Mouse (Mus musculus) CH12.LX (cell line): Measurements from ENCODE around the gene Akap2. TPM values are rescaled to one million over a fixed set of nuclear protein-coding genes. Genes with fewer than 3 reads are reported as not detected.

Source experiments
- DNase-seq: peaks from one replicate; pipeline ENCODE4 v3.0.0-alpha.2; 2013; ENCODE audit errors: extremely low read depth
- H3K27ac ChIP-seq: 2 replicates; pipeline ENCODE4 v1.5.1; 2012; ENCODE audit warnings: low read depth, mild to moderate bottlenecking, control low read depth, moderate library complexity; ENCODE audit not compliant: insufficient read depth
- H3K27me3 ChIP-seq: replicated peaks from 2 replicates; pipeline ENCODE3; 2012; ENCODE audit warnings: inconsistent platforms
- H3K36me3 ChIP-seq, 2 experiments: replicated peaks in 1 of 2; 2 replicates each; pipeline versions ENCODE3 to v1.6.1; 2012; ENCODE audit warnings: inconsistent platforms in 1 of 2, low read length in 1 of 2, mild to moderate bottlenecking in 1 of 2, mixed read lengths in 1 of 2, moderate library complexity in 1 of 2; ENCODE audit not compliant: control insufficient read depth in 1 of 2, insufficient read depth in 1 of 2
- H3K4me1 ChIP-seq, 2 experiments: 2 replicates each; pipeline ENCODE4 v1.6.1; 2012; ENCODE audit warnings: inconsistent platforms in 1 of 2, moderate library complexity in 1 of 2; ENCODE audit not compliant: insufficient read depth in 2 of 2, control insufficient read depth in 1 of 2
- H3K4me2 ChIP-seq: 2 replicates; pipeline ENCODE4 v1.6.1; 2012; ENCODE audit warnings: low read depth, mild to moderate bottlenecking, control low read depth; ENCODE audit not compliant: poor library complexity, insufficient read depth, severe bottlenecking
- H3K4me3 ChIP-seq, 3 experiments: fragments of 150-350 bp in 1 of 3; sonication (generic) in 1 of 3; replicated peaks in 1 of 3; 2 replicates each; pipeline versions ENCODE3 to v1.5.1; 2011 to 2012; ENCODE audit warnings: low read depth in 2 of 3, low read length in 2 of 3, mild to moderate bottlenecking in 2 of 3, moderate library complexity in 2 of 3, control low read depth in 1 of 3, improper control_type of control experiment in 1 of 3, inconsistent platforms in 1 of 3, mixed read lengths in 1 of 3; ENCODE audit not compliant: poor library complexity in 1 of 3
- H3K79me2 ChIP-seq: replicated peaks from 2 replicates; pipeline ENCODE4 v1.6.1; 2012; ENCODE audit warnings: mild to moderate bottlenecking, moderate library complexity; ENCODE audit not compliant: control insufficient read depth, poor library complexity, insufficient read depth, severe bottlenecking; ENCODE audit errors: extremely low read depth
- H3K9ac ChIP-seq: 2 replicates; pipeline ENCODE4 v1.6.1; 2012; ENCODE audit warnings: low read depth, mild to moderate bottlenecking, control low read depth, moderate library complexity; ENCODE audit not compliant: insufficient read depth
- H3K9me3 ChIP-seq: replicated peaks from 2 replicates; pipeline ENCODE3; 2012; ENCODE audit warnings: low read length, inconsistent platforms, mixed read lengths
- BHLHE40 ChIP-seq: IDR thresholded peaks from 2 replicates; pipeline ENCODE4 v1.6.1; 2011; ENCODE audit warnings: mild to moderate bottlenecking, low read depth, low read length, improper control_type of control experiment
- CHD1 ChIP-seq: IDR thresholded peaks from 2 replicates; pipeline ENCODE4 v1.6.1; 2012; ENCODE audit warnings: low read depth, low read length, improper control_type of control experiment, inconsistent platforms
- CTCF ChIP-seq, 2 experiments: IDR thresholded peaks in 1 of 2; conservative IDR thresholded peaks in 1 of 2; 2 replicates each; pipeline ENCODE4 v1.5.1; 2011 to 2012; ENCODE audit warnings: low read depth in 2 of 2, low read length in 2 of 2, improper control_type of control experiment in 1 of 2, inconsistent platforms in 1 of 2, mild to moderate bottlenecking in 1 of 2, moderate library complexity in 1 of 2
- E2F4 ChIP-seq: IDR thresholded peaks from 2 replicates; pipeline ENCODE4 v1.6.1; 2011; ENCODE audit warnings: low read depth, low read length, improper control_type of control experiment; ENCODE audit not compliant: insufficient replicate concordance
- ELF1 ChIP-seq: IDR thresholded peaks from 2 replicates; pipeline ENCODE4 v1.6.1; 2014; ENCODE audit warnings: low read depth, mild to moderate bottlenecking, inconsistent platforms, low read length, improper control_type of control experiment
- EP300 ChIP-seq: IDR thresholded peaks from 2 replicates; pipeline ENCODE4 v1.6.1; 2011; ENCODE audit warnings: low read length, improper control_type of control experiment
- ETS1 ChIP-seq: conservative IDR thresholded peaks from 2 replicates; pipeline ENCODE4 v1.6.1; 2012; ENCODE audit warnings: low read depth, mild to moderate bottlenecking, inconsistent platforms, low read length, improper control_type of control experiment, moderate library complexity
- GABPA ChIP-seq: IDR thresholded peaks from 2 replicates; pipeline ENCODE4 v1.6.1; 2012; ENCODE audit warnings: low read depth, low read length, improper control_type of control experiment, inconsistent platforms; ENCODE audit not compliant: insufficient replicate concordance
- HCFC1 ChIP-seq: IDR thresholded peaks from 2 replicates; pipeline ENCODE4 v1.6.1; 2012; ENCODE audit warnings: low read depth, mild to moderate bottlenecking, inconsistent platforms, low read length, improper control_type of control experiment
- JUND ChIP-seq: conservative IDR thresholded peaks from 2 replicates; pipeline ENCODE4 v1.6.1; 2011; ENCODE audit warnings: low read depth, low read length, improper control_type of control experiment
- KAT2A ChIP-seq: IDR thresholded peaks from 2 replicates; pipeline ENCODE4 v1.6.1; 2012; ENCODE audit warnings: low read length, improper control_type of control experiment, inconsistent platforms; ENCODE audit not compliant: insufficient replicate concordance
- MAX ChIP-seq: IDR thresholded peaks from 2 replicates; pipeline ENCODE4 v1.6.1; 2011; ENCODE audit warnings: low read length, improper control_type of control experiment
- MAZ ChIP-seq: IDR thresholded peaks from 2 replicates; pipeline ENCODE4 v1.6.1; 2012; ENCODE audit warnings: low read depth, mild to moderate bottlenecking, inconsistent platforms, low read length, improper control_type of control experiment, moderate library complexity
- MEF2A ChIP-seq: IDR thresholded peaks from 2 replicates; pipeline ENCODE4 v1.6.1; 2014; ENCODE audit warnings: low read depth, mild to moderate bottlenecking, inconsistent platforms, low read length, improper control_type of control experiment, borderline replicate concordance
- MYC ChIP-seq: IDR thresholded peaks from 2 replicates; pipeline ENCODE4 v1.6.1; 2011; ENCODE audit warnings: low read depth, mild to moderate bottlenecking, improper control_type of control experiment, low read length
- PAX5 ChIP-seq: IDR thresholded peaks from 2 replicates; pipeline ENCODE4 v1.6.1; 2012; ENCODE audit warnings: low read length, inconsistent platforms, mixed read lengths
- POLR2A ChIP-seq: IDR thresholded peaks from 2 replicates; pipeline ENCODE4 v1.6.1; 2011; ENCODE audit warnings: low read depth, mild to moderate bottlenecking, improper control_type of control experiment, low read length
- POLR2AphosphoS2 ChIP-seq: IDR thresholded peaks from 2 replicates; pipeline ENCODE4 v1.6.1; 2011; ENCODE audit warnings: low read depth, low read length, improper control_type of control experiment
- SIN3A ChIP-seq: IDR thresholded peaks from 2 replicates; pipeline ENCODE4 v1.6.1; 2012; ENCODE audit warnings: low read length, improper control_type of control experiment, inconsistent platforms
- SMC3 ChIP-seq: IDR thresholded peaks from 2 replicates; pipeline ENCODE4 v1.6.1; 2011; ENCODE audit warnings: low read depth, low read length, improper control_type of control experiment
- TBP ChIP-seq: conservative IDR thresholded peaks from 2 replicates; pipeline ENCODE4 v1.6.1; 2011; ENCODE audit warnings: low read depth, low read length, improper control_type of control experiment
- TCF12 ChIP-seq: IDR thresholded peaks from 2 replicates; pipeline ENCODE4 v1.6.1; 2014; ENCODE audit warnings: low read depth, mild to moderate bottlenecking, inconsistent platforms, low read length, improper control_type of control experiment
- ZKSCAN1 ChIP-seq: IDR thresholded peaks from 2 replicates; pipeline ENCODE4 v1.6.1; 2012; ENCODE audit warnings: low read depth, inconsistent platforms, low read length, improper control_type of control experiment, borderline replicate concordance
- dilution Hi-C: fragments of 300-500 bp; cut with MboI; formaldehyde crosslinking; loops from 2 replicates; pipeline ENCODE4 v1.14.3; 2020; ENCODE audit warnings: low sequenced_read_pairs; ENCODE audit not compliant: extremely low pct_unique_long_range_greater_than_20kb, extremely low pct_ligation_motif_present
- in situ Hi-C: fragments of 300-500 bp; cut with MboI; formaldehyde crosslinking; loops from 3 replicates; pipeline ENCODE4 v1.14.3; 2019; ENCODE audit warnings: low sequenced_read_pairs, low pct_ligation_motif_present, low pct_unique_long_range_greater_than_20kb, mixed read lengths
- polyA plus RNA-seq: library from polyadenylated mRNA; unstranded; fragments of >175 nt; gene quantifications from 2 replicates; pipeline ENCODE4 v1.2.1, GENCODE M21; 2012; ENCODE audit warnings: low read depth; ENCODE audit not compliant: insufficient read length
- total RNA-seq, 2 experiments: library from RNA; depleted of rRNA; stranded (reverse); fragments of 300-350 nt in 1 of 2; fragments of >200 nt in 1 of 2; gene quantifications; 2 replicates each; pipeline ENCODE4 v1.2.3; 2012 to 2014

Gene Akap2
- total and polyA plus RNA-seq, 3 experiments = 0.25 TPM; not detected in 2

DNA sequence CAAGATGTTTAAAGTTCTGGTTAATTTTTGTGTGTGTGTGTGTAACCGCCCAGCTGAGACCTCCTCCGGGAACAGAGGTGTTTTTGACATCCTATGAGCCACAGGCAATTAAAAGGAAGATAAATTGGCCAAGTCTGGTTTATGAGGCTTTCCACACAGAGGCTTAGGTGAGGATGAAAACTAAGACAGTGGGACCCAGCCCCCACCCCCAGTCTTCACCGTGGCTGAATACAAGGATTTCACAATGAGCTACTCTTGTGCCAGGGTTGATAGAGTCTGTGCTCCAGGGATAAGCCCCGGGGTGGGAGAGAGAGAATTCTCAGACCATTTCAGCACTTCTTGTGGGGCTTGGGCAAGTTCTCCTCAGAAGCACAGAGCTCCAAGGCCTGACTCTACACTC lies 33.6 kb downstream of the Akap2 start:
- H3K27me3 ChIP-seq = no peaks in the 10 kb centered on the region
- H3K9me3 ChIP-seq = peaks cover under 1% of the 10 kb centered on the region
- H3K27ac ChIP-seq = no peak overlapping the region
- no peak overlapping the region for H3K9ac ChIP-seq
- no peak for TF ChIP-seq BHLHE40
- no peak for TF ChIP-seq ZKSCAN1
- no peaks in the 10 kb centered on the region for H3K79me2 ChIP-seq
- dilution Hi-C loops = no loop called here
- no peak overlapping the region for H3K4me3 ChIP-seq
- H3K4me1 ChIP-seq = peaks cover 2 to 15% of the 10 kb centered on the region in 2 experiments; a peak in 2 of 4 replicates
- H3K36me3 ChIP-seq = no peaks in the 10 kb centered on the region
- H3K4me2 ChIP-seq = no peak overlapping the region
- in situ Hi-C loops = no loop called here
- DNase-seq = no peak

DNA sequence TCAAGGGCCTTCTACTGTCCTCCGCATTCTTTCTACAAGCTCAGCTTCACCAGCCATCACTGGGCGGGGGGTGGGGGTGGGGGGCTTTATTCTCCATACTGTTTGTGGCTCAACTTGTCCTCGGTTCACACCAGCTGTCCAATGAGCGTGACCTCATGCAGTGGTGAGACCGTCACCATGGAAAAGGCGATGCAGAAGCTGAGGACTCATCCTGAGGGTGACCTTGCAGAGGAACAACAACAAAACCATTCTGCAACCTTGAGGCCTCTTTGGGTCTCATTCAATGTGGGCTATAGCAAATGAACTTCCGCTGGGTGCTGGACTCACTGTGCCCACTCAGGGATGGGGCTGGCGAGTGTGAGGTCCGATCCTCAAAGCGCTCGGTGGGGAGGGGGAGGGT lies 34.1 kb downstream of the Akap2 start:
- Histone ChIP-seq H3K79me2 (no peaks in the 10 kb centered on the region), H3K9ac (no peak overlapping the region), H3K36me3 (no peaks in the 10 kb centered on the region), H3K27me3 (no peaks in the 10 kb centered on the region), H3K4me1 (peaks cover 2 to 15% of the 10 kb centered on the region in 2 experiments; a peak in 2 of 4 replicates), H3K27ac (no peak overlapping the region), H3K4me3 (no peak overlapping the region), H3K9me3 (no peaks in the 10 kb centered on the region), H3K4me2 (no peak overlapping the region)
- in situ Hi-C loops = no loop called here
- DNase-seq = no peak
- dilution Hi-C loops = no loop called here
- TF ChIP-seq POLR2AphosphoS2 = no peak
- no peak for TF ChIP-seq TCF12
- TF ChIP-seq HCFC1 = no peak
- TF ChIP-seq SMC3 = no peak
- TF ChIP-seq JUND = no peak
- no peak for TF ChIP-seq ELF1
- no peak for TF ChIP-seq MAX
- no peak for TF ChIP-seq MAZ
- no peak for TF ChIP-seq CTCF (conservative IDR thresholded peaks at IDR 0.05 in 1 of 2, IDR thresholded peaks at IDR 0.05 in 1 of 2; ENCODE audit: low read depth in 2 of 2, low read length in 2 of 2)
- no peak for TF ChIP-seq MYC
- no peak for TF ChIP-seq BHLHE40

DNA sequence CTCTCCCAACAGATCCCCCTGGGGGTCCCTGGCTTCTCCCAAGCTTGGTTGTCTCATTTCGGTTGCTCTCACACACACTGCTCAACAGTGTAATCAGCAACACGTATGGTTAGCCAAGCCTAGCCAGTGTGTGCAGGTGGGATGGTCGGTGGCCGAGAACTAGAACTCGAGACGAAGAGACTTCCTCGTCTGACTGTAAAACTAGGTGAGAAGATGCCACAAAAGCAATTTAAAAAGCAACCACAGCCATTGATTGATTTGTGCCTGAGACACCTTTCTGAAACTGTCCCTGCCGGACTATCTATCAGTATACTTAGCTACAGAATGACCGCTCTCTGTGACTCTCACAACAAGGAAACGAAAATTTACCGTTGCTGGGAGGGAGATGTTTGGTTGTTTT lies 37.6 kb downstream of the Akap2 start:
- Histone ChIP-seq H3K4me3 (no peak overlapping the region), H3K27me3 (no peaks in the 10 kb centered on the region), H3K27ac (no peak overlapping the region), H3K9ac (no peak overlapping the region), H3K9me3 (no peaks in the 10 kb centered on the region), H3K36me3 (no peaks in the 10 kb centered on the region), H3K4me1 (peaks cover 4 to 15% of the 10 kb centered on the region in 2 experiments; a peak in 3 of 4 replicates), H3K79me2 (no peaks in the 10 kb centered on the region), H3K4me2 (no peak overlapping the region)
- dilution Hi-C loops (no loop called here), in situ Hi-C loops (no loop called here)
- TF ChIP-seq SMC3 (no peak), KAT2A (no peak), POLR2A (no peak), SIN3A (no peak), BHLHE40 (0 out of 2 replicates have a peak, but pooled peaks have one; percentile 24), MEF2A (0 out of 2 replicates have a peak, but pooled peaks have one; percentile 34), GABPA (no peak), MAX (no peak), CTCF (conservative IDR thresholded peaks at IDR 0.05 in 1 of 2, IDR thresholded peaks at IDR 0.05 in 1 of 2; ENCODE audit: low read depth in 2 of 2, low read length in 2 of 2) (no peak), ETS1 (peak; percentile 12; the same call in 1 of the 2 replicates), E2F4 (no peak), EP300 (peak; percentile 28; the same call in 1 of the 2 replicates), CHD1 (no peak), PAX5 (no peak), TBP (no peak)
- DNase-seq = peak; percentile 28
